Mouse (Mus musculus): ENCODE data around the gene Greb1.

Gene Greb1

DNA sequence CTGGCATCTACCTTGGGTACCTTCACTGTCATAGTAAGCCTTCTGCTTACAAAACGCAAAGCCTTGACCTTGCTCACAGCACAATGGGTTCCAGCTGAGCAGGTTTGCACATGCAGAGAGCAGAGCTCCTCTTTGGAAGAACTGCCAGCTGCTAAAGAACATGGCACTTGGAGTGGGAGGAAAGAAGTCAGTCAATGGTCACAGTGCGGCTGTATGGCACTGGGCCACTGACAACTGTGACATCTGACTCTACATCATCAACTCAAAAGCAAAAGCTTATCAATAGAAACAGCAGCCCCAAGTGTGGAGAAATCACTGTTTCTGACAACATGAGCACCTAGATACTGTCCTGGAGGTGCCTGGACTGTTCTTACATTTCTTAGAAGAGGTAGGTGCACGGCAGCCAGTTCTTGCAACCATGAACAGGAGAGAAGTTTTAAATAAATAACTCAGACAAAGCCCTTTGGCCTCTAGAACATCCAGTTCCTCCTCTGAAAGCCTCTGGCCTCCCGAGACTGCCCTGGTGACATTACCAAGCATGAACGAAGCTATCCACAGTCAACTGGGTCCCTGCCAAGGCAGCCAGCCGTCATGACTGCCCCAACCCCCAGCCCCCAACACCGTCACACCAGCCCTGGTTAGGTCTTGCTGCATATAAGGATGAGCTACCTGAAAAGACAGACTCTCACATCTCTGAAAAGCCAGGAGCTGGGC lies 170.4 kb downstream of the Greb1 start:
- peak; percentile 82 for DNase-seq
